Mouse (Mus musculus): ENCODE data around the gene Galk2.

The Galk2 gene

DNA sequence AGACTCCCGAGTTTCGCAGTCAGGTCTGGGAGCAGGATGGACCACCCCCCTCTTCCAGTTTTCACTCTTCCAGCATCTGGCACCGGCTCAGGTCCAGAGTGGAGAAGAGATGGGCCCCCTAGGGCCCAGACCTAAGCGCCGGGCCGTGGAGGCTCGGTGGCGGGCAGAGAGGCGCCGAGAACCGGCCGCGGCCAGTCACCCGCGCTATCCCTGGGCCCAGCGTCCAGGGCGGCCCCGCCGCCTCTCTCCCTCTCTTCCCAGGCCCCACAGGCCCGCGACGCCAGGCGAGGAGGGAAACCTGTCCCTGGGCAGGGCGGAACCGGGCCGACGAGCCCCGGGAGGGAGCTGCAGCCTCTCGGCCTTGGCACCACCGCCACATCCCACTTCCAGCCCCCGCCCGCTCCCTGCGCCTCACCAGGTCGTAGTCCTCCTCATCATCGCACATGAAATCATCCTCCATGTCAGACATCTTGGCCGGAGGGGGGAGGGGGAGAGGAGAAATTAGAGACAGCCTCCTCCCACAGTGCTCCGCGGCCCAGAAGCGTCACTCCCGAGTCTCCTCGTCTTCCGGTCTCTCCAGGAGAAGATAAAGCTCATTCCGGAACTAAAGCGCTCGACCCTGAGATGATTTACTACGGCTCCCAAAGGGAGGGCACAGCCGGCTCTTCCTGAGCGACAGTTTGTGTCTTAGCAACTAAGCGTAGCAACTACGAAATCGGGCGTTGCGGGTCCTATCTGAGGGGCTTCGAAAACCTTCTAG lies at the start of gene Galk2, which contains the start of gene Cops2:
TSS of gene Galk2 (plus strand) at position 589 of the 760 bp plus-strand sequence.
TSS of gene Cops2 (minus strand) at position 619 of the 760 bp plus-strand sequence.
- DNase-seq (ENCODE audit: low read depth): peak; percentile 98

DNA sequence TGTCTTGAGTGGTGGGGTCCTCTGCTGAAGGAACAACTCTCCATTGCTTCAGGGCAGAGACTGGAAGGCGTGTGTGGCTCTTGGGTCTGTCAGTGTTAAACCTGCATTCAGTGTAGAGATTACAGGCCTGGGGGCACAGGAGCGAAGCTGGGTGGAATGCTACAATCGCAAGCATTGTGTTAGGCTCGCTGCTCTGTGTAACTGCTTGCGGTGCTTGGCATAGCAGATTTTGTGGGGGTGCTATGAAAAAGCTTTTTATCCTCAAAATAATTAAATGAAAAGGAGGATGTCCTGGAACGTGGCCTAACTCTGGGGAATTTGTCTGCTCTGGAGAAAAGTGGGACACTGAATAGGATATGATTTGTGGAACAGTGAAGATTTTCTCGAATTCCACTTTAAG lies 49.4 kb upstream of the Galk2 start:
- no peak for DNase-seq (ENCODE audit: low read depth)

DNA sequence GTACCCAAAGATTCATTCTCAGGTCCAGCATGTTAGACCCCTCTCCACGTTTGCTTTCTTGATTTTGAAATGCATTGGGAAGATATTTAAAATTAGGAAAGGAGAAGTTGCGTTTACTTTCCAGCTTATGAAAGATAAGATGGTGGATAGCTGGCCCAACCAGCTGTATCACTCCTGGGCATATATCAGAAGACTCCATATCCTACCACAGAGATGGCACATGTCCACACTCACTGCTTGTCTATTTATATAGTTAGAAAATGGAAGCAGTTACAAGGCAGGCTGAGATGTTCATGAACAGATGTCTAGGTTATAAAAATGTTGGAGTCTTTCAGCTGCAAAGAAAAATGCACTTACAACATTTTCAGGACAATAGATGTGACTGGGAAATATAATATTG lies 47.6 kb upstream of the Galk2 start:
- no peak for DNase-seq (ENCODE audit: low read depth)

DNA sequence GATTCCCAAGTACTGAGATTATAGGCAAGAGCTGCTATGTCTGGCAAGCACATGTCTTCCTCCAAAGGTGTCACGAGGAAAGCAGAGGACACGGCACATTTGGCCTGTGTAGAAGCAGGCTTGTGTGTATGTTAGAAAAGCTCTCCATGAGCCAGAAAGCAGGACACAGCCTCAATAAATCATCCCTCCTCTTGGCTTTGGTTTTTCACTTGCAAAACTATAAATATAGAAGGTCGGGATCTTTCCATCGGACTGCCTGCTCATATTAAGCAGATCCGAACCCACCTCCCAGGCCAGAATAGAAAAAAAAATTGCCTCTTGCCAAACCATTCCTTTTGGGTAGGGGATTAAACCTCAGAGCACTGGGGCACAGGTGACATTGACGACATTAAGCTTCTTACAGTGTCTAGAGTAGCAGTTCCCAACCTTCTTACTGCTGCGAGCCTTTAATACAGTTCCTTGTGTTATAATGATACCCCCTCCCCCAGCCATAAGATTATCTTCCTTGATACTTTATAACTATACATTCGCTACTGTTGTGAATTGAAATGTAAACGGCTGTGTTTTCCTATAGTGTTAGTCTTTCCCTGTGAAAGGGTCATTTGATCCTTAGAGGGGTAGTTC lies 44.8 kb upstream of the Galk2 start:
- DNase-seq (ENCODE audit: low read depth): no peak

DNA sequence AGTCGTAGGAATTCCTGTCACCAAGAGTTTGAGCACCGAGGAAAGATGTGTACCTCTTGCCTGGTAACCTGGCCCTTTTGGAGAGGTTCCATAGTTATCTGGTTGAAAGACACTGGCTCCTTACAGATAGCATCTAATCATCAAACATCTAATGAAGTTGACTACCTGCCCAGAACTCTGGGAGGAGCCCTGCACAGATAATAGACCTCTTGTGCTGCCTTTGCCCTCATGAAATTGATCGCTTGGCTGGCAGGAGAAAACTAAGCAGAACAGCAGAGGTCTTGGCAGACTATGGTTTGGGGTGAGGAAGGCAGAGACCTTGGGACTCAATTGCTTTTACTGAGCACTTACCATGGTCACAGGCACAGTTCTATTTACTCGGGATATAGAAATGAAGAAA lies 38.5 kb upstream of the Galk2 start:
- DNase-seq (ENCODE audit: low read depth): no peak

DNA sequence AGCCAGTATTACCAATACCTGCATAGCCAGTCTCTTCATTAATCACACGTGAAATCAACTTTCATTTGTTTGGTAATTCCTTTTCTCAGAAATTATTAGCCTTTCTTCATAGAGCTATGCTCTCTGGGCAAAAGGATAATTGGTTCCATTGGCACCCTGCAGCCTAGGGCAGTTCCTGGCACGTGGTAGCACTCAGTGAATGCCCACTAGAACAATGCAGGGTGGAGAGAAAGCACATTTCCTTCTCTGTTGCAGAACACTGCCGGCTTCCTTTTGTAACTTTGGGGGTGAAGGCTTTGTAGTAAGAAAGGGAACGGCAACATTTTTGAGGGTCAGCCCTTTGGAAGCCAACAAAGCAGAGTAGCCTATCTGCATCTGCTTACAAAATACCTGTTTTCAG lies 32.7 kb upstream of the Galk2 start:
- no peak for DNase-seq (ENCODE audit: low read depth)

DNA sequence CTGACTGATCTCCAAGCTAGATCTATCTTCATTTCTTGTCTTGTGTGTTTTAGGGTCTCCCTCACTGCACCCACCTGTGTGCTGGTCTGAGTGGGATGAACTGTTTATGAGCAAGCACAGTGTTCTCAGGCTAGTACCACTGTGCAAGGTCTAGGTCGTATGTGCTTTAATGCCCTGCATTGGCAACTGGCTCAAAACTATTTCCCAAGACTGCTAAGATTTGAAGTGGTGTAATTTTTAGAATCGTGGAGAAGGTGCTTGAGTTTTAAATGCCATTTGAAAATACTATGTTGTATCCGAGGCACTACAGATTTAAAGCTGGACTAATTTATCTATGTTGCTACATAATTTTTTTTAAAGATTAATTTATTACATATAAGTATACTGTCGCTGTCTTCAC lies 31.0 kb upstream of the Galk2 start:
- DNase-seq (ENCODE audit: low read depth): no peak

DNA sequence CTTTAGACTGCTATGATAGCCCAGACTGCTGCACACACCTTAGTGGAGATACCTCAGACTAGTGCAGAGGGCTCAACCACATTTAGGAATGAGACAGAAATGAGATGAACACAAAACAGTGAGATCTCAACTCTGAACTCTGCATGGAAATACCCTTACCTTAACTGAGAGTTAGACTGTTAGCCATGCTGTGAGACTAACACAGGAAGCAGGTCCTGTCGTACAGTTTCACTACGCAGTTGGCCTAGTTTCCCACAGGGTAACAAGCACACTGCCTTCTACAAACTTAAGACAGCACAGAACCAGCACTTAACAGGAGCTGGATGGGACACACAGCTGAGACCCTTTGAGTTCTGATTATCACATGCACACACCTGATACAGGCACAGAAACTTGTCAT lies 29.0 kb upstream of the Galk2 start:
- peak; percentile 47 for DNase-seq (ENCODE audit: low read depth)

DNA sequence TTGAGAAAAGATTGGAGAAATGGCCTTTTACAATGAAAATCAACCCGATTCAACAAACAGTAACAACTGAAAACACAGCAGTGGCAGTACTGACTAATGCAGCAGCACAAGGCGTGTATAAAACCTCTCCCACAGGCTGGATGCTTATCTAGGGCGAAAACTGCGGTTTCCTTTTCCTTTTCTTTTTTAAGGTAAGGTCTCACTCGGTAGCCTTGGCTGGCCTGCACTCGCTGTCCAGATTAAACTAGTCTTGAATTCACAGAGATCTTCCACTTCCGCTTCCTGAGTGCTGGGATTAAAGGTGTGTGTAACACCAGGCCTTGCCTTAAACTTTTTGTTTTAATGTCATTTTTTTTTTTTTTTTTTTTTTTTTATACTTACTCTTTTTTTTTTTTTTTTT lies 20.8 kb upstream of the Galk2 start:
- no peak for DNase-seq (ENCODE audit: low read depth)

DNA sequence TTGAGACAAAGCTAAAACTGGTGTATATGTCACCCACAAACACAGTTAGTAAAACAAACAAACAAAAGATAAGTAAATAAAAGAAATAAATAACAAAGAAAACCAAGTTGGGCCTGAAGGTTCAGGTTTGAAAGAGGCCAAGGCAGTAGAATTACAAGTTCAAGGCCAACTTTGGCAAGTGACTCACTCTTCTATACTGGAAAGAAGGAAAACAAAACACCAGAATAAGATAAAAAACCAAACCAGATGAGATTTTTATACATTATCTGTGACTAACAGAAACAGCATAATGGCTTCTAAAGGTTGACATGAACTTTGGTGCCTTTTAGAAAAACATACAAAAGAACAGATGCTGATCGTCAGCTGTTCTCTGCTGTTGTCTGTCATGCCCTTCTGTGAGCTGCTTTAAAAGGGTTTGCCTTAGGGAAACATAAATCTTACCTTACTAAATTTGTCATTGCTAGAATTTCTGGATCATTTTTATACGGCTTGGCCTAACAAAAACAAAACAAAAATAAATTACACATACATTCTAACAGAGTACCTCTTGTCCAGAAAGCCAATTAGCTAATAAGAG lies 20.1 kb upstream of the Galk2 start:
- DNase-seq (ENCODE audit: low read depth): no peak

DNA sequence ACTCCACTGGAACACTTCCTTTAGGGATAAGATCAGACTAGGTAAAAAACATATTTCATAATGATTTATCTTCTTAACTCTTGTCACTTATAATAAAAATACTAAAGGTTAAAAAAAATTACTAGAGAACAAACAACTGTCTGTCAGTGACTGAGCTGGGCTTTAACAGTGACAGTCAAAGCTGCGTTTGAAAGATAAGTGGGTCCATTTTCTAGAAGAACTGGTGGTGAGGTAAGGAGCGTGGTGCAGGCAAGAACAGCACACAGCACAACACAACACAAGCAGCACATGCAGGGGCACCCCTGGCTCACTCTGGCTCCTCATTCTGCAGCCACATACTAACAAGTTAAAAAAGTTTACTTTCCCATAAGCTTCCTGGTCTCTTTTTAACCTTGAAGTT lies 7.7 kb upstream of the Galk2 start:
- no peak for DNase-seq (ENCODE audit: low read depth)

DNA sequence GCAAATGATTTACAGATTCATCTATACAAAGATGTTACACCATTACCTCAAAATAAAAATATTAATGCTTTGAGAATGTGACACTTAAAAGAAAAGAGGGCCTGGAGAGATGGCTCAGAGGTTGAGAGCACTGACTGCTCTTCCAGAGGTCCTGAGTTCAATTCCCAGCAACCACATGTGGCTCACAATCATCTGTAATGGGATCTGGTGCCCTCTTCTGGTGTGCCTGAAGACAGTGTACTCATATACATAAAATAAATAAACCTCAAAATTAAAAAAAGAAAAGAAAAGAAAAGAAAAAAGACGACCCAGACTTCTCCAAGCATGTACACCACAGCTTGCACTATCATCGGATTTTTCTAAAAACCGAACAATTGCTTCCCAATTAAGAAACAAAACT lies 1.2 kb upstream of the Galk2 start:
- DNase-seq (ENCODE audit: low read depth): no peak

DNA sequence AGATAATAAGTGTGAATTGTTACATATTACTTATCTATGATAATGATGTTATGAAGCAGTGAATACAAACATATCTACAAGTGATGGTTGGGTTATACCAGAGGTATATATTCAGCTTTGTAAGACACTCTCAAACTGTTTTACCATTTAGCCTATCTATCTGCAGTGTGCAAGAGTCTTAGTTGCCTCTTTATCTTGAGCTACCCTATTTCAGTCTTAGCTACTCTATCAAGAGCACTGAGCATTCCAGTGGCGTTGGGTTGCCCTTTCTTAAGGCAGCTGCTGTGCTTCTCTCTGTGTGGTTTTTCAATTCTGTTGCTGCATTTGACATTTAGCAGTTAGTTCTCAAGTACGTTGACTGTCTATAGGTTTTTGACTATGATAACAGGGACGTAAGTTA lies 4.9 kb downstream of the Galk2 start:
- no peak for DNase-seq (ENCODE audit: low read depth)

DNA sequence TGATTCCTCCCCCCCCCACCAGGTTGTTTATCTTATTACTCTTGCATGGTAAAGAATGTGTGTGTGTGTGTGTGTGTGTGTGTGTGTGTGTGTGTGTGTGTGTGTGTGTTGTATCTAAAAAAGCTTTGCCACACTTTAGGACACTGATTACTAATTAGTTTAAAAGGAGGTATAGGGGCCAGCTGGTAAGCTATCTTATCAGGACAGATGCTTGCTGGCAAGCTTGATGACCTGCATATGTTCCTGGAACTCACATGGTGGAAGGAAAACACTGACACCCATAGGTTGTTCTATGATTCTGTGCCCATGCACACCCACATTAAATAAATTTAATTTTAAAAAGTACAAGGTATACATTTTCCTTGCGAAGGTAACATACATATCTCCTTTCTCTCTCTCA lies 5.6 kb downstream of the Galk2 start:
- no peak for DNase-seq (ENCODE audit: low read depth)

DNA sequence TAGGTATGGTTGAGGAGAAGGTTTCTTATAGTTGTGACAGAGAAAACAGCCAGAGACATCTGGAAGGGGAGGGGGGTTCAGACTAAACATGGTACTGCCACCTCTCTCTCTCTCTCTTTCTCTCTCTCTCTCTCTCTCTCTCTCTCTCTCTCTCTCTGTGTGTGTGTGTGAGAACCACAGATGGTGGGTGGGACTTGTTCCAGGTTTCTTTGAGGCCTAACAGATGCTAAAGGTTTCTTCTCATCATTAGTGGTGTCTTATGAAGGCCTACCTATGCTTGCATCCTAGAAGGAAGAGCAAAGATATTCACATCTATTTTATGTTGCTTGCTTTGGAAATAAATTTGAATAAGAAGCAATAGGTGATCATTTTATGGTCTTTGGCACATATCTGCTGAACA lies 6.7 kb downstream of the Galk2 start:
- DNase-seq (ENCODE audit: low read depth): no peak

DNA sequence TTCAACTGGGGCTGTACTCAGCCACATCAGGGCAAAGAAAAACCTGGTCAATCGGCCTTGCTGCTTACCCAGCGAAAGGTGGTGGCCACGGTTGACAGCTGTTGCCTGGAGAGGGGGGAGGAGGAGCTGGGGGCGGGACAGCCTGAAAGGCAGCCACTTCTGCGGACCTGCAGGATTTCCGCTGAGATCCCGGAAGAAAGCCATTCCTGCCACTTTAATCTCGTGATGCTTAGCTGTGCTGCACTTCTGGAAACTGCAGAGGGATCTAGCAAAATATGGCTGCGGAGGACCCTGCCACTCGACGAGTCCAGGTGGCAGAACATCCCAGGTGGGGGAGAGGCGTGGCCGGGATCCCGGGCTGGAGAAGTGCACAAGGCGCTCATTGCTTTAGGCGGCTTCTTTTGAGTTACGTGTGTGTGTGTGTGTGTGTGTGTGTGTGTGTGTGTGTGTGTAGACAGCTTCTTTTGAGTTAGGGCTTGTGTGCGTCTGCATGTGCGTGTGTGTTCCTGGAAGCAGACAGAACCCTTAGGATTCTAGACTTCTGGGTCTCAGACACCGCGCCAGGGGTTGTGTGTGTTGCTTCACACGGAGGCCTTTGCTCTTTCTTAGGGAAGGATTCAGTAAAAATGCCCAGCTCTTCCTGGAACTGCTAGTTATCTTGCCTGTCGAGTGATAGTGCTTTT lies 7.3 kb downstream of the Galk2 start:
- DNase-seq (ENCODE audit: low read depth): peak; percentile 86

DNA sequence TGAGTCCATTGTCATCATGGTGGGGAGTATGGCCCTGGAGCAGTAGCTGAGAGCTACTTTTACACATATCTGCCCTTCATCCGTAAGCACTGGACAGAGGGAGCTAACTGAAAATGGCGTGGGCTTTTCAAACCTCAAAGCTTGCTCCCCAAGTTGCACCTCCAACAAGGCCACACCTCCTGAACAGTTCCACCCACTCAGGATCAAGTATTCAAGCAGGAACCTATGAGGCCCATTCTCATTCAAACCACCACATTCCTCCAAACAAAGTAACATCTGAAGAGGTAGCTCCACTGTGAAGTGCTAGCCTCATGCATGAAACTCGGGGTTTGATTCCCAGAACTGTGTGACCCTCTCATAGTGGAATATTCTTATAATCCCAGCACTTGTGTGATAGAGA lies 9.4 kb downstream of the Galk2 start:
- DNase-seq (ENCODE audit: low read depth): no peak

DNA sequence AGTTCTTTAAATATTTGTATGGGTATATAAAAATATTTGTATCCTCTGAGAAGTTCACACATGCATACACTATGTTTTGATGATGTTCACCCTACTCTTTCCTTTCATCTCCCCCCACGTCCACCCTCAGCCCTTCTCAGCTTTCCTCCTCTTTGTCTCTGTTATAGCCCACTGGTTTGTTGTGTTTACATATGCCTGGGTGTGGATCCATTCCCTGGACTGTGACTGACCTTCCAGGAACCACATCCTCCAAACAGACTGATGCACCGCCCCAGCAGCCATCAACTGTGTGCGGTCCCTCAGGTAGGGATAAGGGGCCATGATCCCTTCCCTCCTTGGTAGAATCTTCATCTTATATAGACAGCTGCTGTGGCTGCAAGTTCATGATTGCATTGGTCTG lies 11.2 kb downstream of the Galk2 start:
- no peak for DNase-seq (ENCODE audit: low read depth)

DNA sequence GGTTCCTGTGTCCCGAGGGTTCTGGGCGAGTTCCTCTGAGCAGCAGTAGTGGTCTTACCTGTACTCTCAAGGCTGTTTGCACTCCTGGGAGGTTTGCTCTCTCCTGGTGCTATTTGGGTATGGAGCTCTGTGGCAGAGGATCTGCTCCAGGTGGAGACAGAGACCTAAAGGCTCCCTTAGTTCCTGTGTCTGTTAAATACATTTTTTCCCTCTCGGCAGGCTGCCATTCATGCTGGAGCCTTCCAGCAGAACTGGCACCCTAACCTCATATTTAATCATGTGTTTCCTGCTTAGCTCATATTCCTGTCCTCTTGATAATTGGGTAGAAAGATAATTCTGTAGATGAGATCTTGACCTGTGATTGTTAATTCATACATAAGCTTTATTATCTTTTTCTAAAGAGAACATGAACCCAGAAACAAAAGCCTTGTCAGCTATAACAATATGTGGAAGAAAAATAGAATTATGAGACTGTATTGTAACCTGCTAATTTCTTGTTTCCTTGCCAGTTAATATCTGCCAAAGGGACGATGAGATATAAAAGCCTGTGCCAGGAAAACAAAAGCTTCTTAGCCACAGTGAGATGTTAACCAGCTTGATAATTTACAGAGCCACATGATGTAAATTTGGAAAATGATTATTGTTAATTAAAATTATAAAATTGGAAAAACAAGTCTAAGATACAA lies 27.1 kb downstream of the Galk2 start:
- no peak for DNase-seq (ENCODE audit: low read depth)

DNA sequence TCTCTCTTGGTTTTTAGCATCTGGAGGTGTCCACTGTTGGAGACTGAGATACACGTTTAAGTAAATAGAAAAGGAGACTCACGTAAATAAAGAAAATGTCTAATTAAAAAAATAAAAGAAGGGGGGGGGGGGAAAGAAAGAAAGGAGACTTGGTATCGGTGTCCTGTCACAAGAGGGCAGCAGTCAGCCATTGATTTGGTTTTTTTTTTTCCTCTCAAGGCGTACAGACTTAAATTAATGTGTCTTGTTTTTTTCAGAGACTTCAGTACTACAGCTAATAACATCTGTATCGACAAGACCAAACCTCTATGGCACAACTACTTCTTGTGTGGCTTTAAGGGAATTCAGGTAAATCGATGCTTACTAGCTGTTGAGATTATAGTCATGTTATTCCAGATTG lies 34.2 kb downstream of the Galk2 start:
- DNase-seq (ENCODE audit: low read depth): peak; percentile 42

DNA sequence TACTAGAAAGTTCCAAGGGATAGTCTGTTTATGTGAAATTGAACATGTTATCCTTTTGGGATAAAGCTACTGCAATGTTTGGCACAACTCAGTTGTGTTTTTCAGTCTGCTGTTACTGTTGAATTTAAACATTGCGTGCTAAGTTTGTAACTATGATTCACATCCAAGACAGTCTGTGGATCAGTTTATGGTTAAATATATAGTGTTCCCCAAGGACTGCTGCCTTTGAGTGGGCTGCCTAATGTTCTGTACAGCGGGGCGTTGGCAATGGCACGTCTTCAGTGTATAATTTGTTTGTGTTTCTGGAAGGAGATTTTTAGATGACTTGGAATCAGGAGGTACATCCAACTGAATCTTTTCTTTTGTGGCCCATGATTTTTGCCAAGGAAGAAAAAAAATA lies 36.2 kb downstream of the Galk2 start:
- no peak for DNase-seq (ENCODE audit: low read depth)

DNA sequence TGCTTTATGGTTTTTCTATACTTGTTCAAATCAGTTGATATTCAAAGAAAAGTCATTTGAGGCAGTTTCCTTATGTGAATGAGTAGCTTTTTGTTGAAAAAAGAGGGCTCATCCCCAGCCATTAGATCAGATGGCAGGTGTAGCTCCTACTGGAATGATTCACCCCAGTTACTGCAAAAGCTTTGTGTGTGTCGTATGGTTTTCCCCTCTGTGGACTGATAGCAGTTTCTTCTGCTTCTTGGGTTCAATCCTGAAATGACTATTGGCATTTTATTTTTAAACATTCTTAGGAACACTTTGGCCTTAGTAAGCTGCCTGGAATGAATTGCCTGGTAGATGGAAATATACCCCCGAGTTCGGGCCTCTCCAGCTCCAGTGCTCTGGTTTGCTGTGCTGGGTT lies 37.4 kb downstream of the Galk2 start:
- DNase-seq (ENCODE audit: low read depth): no peak
